Comparison of ENCODE assay signal across 8 mouse cellular contexts in the genomic region with DNA sequence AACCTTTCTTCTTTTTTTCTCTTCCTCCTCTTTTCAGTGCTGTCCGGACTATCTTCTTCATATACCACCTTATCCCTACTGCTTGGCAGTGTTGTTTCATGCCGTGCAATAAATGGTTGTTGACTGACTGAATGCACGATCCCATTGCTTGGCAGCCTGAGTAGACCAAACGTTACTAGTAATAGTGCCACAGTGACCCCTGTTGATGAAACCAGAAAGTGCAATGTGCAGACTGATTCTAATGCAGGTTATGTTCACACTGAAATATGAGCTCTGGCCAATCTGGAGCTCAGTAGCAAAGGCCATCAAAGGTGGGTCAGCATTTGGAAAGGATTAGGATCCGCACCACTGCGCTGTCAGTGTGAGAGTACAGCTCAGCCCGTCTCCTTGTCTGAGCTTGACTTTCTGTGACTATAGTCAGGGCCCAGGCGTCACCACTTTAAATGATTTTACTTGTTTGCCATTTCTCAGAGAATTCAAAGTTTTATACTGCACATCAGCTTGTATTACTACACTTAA. TPM values are rescaled to one million over a fixed set of nuclear protein-coding genes. Genes with fewer than 3 reads are reported as not detected.
DNase-seq lines count a peak whose midpoint lies in the region; ATAC-seq and TF ChIP-seq lines count a peak whose summit lies in the region.

No protein-coding gene starts in this region.

- no peak for TF ChIP-seq EP300 in lung, postnatal 0 days (IDR thresholded peaks at IDR 0.05)

- DNase-seq in cerebellum, postnatal 10 days: peak; percentile 63 to 75
- peak; percentile 18 for DNase-seq in 3134 (ENCODE audit: extremely low read depth, insufficient read length, low spot score)
- DNase-seq in adrenal gland, postnatal 36 days: peak; percentile 41 to 45
- DNase-seq in gastrocnemius, postnatal 14 days: peak; percentile 43
- peak; percentile 90 for DNase-seq in large intestine, adult 2 months (ENCODE audit: low read depth, low spot score)
- DNase-seq in lung, postnatal 0 days (ENCODE audit: low spot score): peak; percentile 27

- ATAC-seq in cerebellum, adult (ENCODE audit: insufficient number of reproducible peaks, low FRiP score, low TSS enrichment): no peak
- ATAC-seq in lung, postnatal 0 days: no peak
- 0 out of 2 replicates have a peak, but pooled peaks have one; percentile 20 for ATAC-seq in stomach, embryonic 14.5 days (ENCODE audit: insufficient number of reproducible peaks, insufficient read depth, low FRiP score, low read depth)

- peak; percentile 73 for TF ChIP-seq CTCF in lung, postnatal 0 days (IDR thresholded peaks at IDR 0.05)

- H3K36me3 ChIP-seq in lung, postnatal 0 days (ENCODE audit: insufficient read depth, low read length): no peaks in the 10 kb centered on the region
- H3K36me3 ChIP-seq in stomach, embryonic 14.5 days (ENCODE audit: control insufficient read depth, insufficient read depth, low read length): no peaks in the 10 kb centered on the region

- no peak overlapping the region for H3K4me2 ChIP-seq in lung, postnatal 0 days (replicated peaks; ENCODE audit: low read depth, low read length)
- no peak overlapping the region for H3K4me2 ChIP-seq in stomach, embryonic 14.5 days (replicated peaks; ENCODE audit: low read depth, low read length)

- H3K4me1 ChIP-seq in lung, postnatal 0 days (ENCODE audit: insufficient read depth, low read depth, low read length): no peaks in the 10 kb centered on the region
- no peaks in the 10 kb centered on the region for H3K4me1 ChIP-seq in stomach, embryonic 14.5 days (ENCODE audit: control insufficient read depth, insufficient read depth, low read length)

- WGBS in large intestine, adult 2 months: 47% methylated on average over 8 of the region's 8 CpGs
- 50% methylated on average over 8 of the region's 8 CpGs for WGBS in lung, postnatal 0 days
- WGBS in stomach, embryonic 14.5 days: 53% methylated on average over 8 of the region's 8 CpGs

- no peak overlapping the region for H3K9ac ChIP-seq in lung, postnatal 0 days (replicated peaks; ENCODE audit: low read depth)
- H3K9ac ChIP-seq in stomach, embryonic 14.5 days (replicated peaks; ENCODE audit: low read depth, low read length): no peak overlapping the region

- intact Hi-C loops in gastrocnemius, postnatal 14 days (cut with DNase I; ENCODE audit: low total_unique reads): loop anchor here (5.0 to 10.0 kb wide), 2 partner anchors 76 to 543 kb away; a partner anchor contains a TSS

- H3K27ac ChIP-seq in lung, postnatal 0 days (ENCODE audit: low read length): no peak overlapping the region
- no peak overlapping the region; the same call in 1 of the 2 replicates for H3K27ac ChIP-seq in stomach, embryonic 14.5 days (ENCODE audit: low read length)

- no peak overlapping the region for H3K4me3 ChIP-seq in lung, postnatal 0 days (ENCODE audit: low read depth, low read length)
- no peak overlapping the region for H3K4me3 ChIP-seq in stomach, embryonic 14.5 days (ENCODE audit: low read depth, low read length)

- no peaks in the 10 kb centered on the region for H3K27me3 ChIP-seq in lung, postnatal 0 days (replicated peaks; ENCODE audit: insufficient read depth, low read length)
- H3K27me3 ChIP-seq in stomach, embryonic 14.5 days (ENCODE audit: control insufficient read depth, insufficient read depth, low read length): no peaks in the 10 kb centered on the region

- no peaks in the 10 kb centered on the region for H3K9me3 ChIP-seq in lung, postnatal 0 days (ENCODE audit: low read length)
- H3K9me3 ChIP-seq in stomach, embryonic 14.5 days (ENCODE audit: control insufficient read depth, low read depth, low read length): no peaks in the 10 kb centered on the region

RNA-seq across cellular contexts. Expression of a gene that starts 22.3 kb away (rescaled TPM):
- under 1 TPM; 0.07 TPM for total RNA-seq in adrenal gland, postnatal 36 days (2021)
- 10 to 100 TPM; 19.5 to 20.8 TPM for total RNA-seq in gastrocnemius, postnatal 14 days (2021)
- polyA plus RNA-seq in large intestine, adult 2 months (2012; rRNA removed): 34.9 and 81.6 TPM in 2 replicates
- polyA plus RNA-seq in lung, postnatal 0 days (2015; fragmentation: Nextera tagmentation; extraction: Ambion mirVana): 0.11 and 0.13 TPM in 2 replicates
- polyA plus RNA-seq in stomach, embryonic 14.5 days (2014; fragmentation: Nextera tagmentation; extraction: Ambion mirVana): 0.93 and 1.2 TPM in 2 replicates

Comparison
In these comparisons a context has a peak if more than half of its experiments do, and no peak if none do; other contexts are left out.
1. DNase-seq: peak in every context shown above with its lines; median percentile 90 in large intestine, adult 2 months; 69 in cerebellum, postnatal 10 days; 43 in adrenal gland, postnatal 36 days; 43 in gastrocnemius, postnatal 14 days; 27 in lung, postnatal 0 days; 18 in 3134.
2. RNA of a gene that starts 22.3 kb away (polyA plus RNA-seq): 34.9 to 81.6 TPM in large intestine, adult 2 months; 0.93 to 1.2 TPM in stomach, embryonic 14.5 days and 0.11 to 0.13 TPM in lung, postnatal 0 days; every median in the first group is over 10 times any median in the second.